Mouse (Mus musculus) neural tube, embryonic 11.5 days (tissue): Measurements from ENCODE around the gene Noc2l. TPM values are rescaled to one million over a fixed set of nuclear protein-coding genes. Genes with fewer than 3 reads are reported as not detected.

Source experiments
- ATAC-seq: fragments of 200-750 bp; cut with Nextera tagmentation; 2 replicates; pipeline ENCODE4 v1.8.0; 2017; ENCODE audit warnings: moderate number of reproducible peaks, mild to moderate bottlenecking, moderate TSS enrichment, moderate library complexity; ENCODE audit not compliant: insufficient read depth, low FRiP score, low TSS enrichment
- DNase-seq: peaks from one replicate; pipeline ENCODE4 v3.0.0-alpha.2; 2015; ENCODE audit warnings: low spot score
- H3K27ac ChIP-seq: fragments of 300-500 bp; sonication (generic); 2 replicates; pipeline ENCODE4 v1.5.1; 2014; ENCODE audit warnings: low read depth, mild to moderate bottlenecking, low read length
- H3K27me3 ChIP-seq: fragments of 300-500 bp; sonication (generic); 2 replicates; pipeline ENCODE4 v1.6.1; 2014; ENCODE audit warnings: mild to moderate bottlenecking, low read length, mixed read lengths; ENCODE audit not compliant: control insufficient read depth, insufficient read depth
- H3K36me3 ChIP-seq: fragments of 300-500 bp; sonication (generic); 2 replicates; pipeline ENCODE4 v1.6.1; 2014; ENCODE audit warnings: mild to moderate bottlenecking, low read length, moderate library complexity, mixed read lengths; ENCODE audit not compliant: control insufficient read depth, insufficient read depth
- H3K4me1 ChIP-seq: fragments of 300-500 bp; sonication (generic); 2 replicates; pipeline ENCODE4 v1.6.1; 2014; ENCODE audit warnings: low read length, mixed read lengths; ENCODE audit not compliant: control insufficient read depth, insufficient read depth
- H3K4me2 ChIP-seq: fragments of 300-500 bp; sonication (generic); 2 replicates; pipeline ENCODE4 v1.6.1; 2014; ENCODE audit warnings: low read depth, mild to moderate bottlenecking, moderate library complexity
- H3K4me3 ChIP-seq: fragments of 300-500 bp; sonication (generic); 2 replicates; pipeline ENCODE4 v1.5.1; 2014; ENCODE audit warnings: low read depth, low read length
- H3K9ac ChIP-seq: fragments of 300-500 bp; sonication (generic); 2 replicates; pipeline ENCODE4 v1.6.1; 2014; ENCODE audit warnings: mild to moderate bottlenecking, low read length
- H3K9me3 ChIP-seq: fragments of 300-500 bp; sonication (generic); 2 replicates; pipeline ENCODE4 v1.6.1; 2016; ENCODE audit warnings: low read length; ENCODE audit not compliant: control insufficient read depth
- WGBS: fragments of 180-500 bp; shearing (Covaris S2); extraction: QIAGEN DNeasy Blood & Tissue Kit; methylation state at CpG from one replicate; pipeline ENCODE4 v1.1.7; 2014; 5-methylcytosine and 5-hydroxymethylcytosine counted together
- polyA plus RNA-seq: library from polyadenylated mRNA; unstranded; fragments of >200 nt; fragmentation: Nextera tagmentation; extraction: Ambion mirVana; gene quantifications from 2 replicates; pipeline ENCODE4 v1.2.1, GENCODE M21; 2014

Gene Noc2l
- polyA plus RNA-seq, 1 experiment from 2014 or later: 75.3 TPM

- ATAC-seq: no peak
- Histone ChIP-seq H3K4me3 (no peak overlapping the region), H3K9ac (no peak overlapping the region), H3K27me3 (no peaks in the 10 kb centered on the region), H3K4me1 (peaks cover 5% of the 10 kb centered on the region; the same call in 1 of the 2 replicates), H3K4me2 (no peak overlapping the region), H3K9me3 (no peaks in the 10 kb centered on the region), H3K27ac (no peak overlapping the region), H3K36me3 (no peaks in the 10 kb centered on the region)
- 92% methylated on average over 4 of the region's 4 CpGs for WGBS
- DNase-seq: no peak
Measured at GRCm38 (mm10) chr4:156208872-156209271, 26.9 kb upstream of the Noc2l start.

- ATAC-seq (no peak), DNase-seq (no peak)
Measured at GRCm38 (mm10) chr4:156209963-156210635, 25.7 kb upstream of the Noc2l start.

GRCm38 (mm10) chr4:156213134-156213533, 22.7 kb upstream of the Noc2l start:
- Histone ChIP-seq H3K27me3 (no peaks in the 10 kb centered on the region), H3K4me1 (no peaks in the 10 kb centered on the region), H3K9ac (no peak overlapping the region), H3K4me3 (no peak overlapping the region), H3K27ac (no peak overlapping the region), H3K4me2 (no peak overlapping the region), H3K9me3 (no peaks in the 10 kb centered on the region), H3K36me3 (no peaks in the 10 kb centered on the region)
- 96% methylated on average over 13 of the region's 13 CpGs for WGBS
- no peak for DNase-seq
- ATAC-seq: no peak

More at GRCm38 (mm10) chr4:156209963-156210635, 25.7 kb upstream of the Noc2l start:
- H3K27me3 ChIP-seq: no peaks in the 10 kb centered on the region
- no peaks in the 10 kb centered on the region for H3K36me3 ChIP-seq
- H3K27ac ChIP-seq: no peak overlapping the region
- H3K4me2 ChIP-seq: no peak overlapping the region
- H3K9me3 ChIP-seq: no peaks in the 10 kb centered on the region
- no peak overlapping the region for H3K9ac ChIP-seq
- 79% methylated on average over 13 of the region's 13 CpGs for WGBS
- H3K4me1 ChIP-seq: no peaks in the 10 kb centered on the region; the same call in 1 of the 2 replicates
- no peak overlapping the region for H3K4me3 ChIP-seq

GRCm38 (mm10) chr4:156215649-156216048, 20.2 kb upstream of the Noc2l start, which contains the start of gene Perm1:
Gene Perm1 (plus strand): TSS chr4:156215868.
- WGBS: 81% methylated on average over 4 of the region's 4 CpGs
- Histone ChIP-seq H3K4me3 (no peak within 1 kb of the TSS), H3K9me3 (no peaks in the 10 kb centered on the region), H3K4me2 (no peak within 1 kb of the TSS), H3K27me3 (no peaks in the 10 kb centered on the region), H3K4me1 (no peaks in the 10 kb centered on the region), H3K27ac (no peak within 1 kb of the TSS), H3K36me3 (no peaks in the 10 kb centered on the region), H3K9ac (no peak within 1 kb of the TSS)
- DNase-seq (no peak), ATAC-seq (no peak)

- WGBS: 88% methylated on average over 2 of the region's 2 CpGs
- no peaks in the 10 kb centered on the region for H3K36me3 ChIP-seq
- H3K9me3 ChIP-seq: no peaks in the 10 kb centered on the region
- no peak overlapping the region for H3K9ac ChIP-seq
- no peak for ATAC-seq
- H3K4me2 ChIP-seq: no peak overlapping the region
- H3K4me1 ChIP-seq: no peaks in the 10 kb centered on the region
- no peak overlapping the region for H3K4me3 ChIP-seq
- H3K27ac ChIP-seq: no peak overlapping the region
- no peak for DNase-seq
- H3K27me3 ChIP-seq: no peaks in the 10 kb centered on the region
Measured at GRCm38 (mm10) chr4:156216196-156216595, 19.6 kb upstream of the Noc2l start.

- DNase-seq: no peak
- no peaks in the 10 kb centered on the region for H3K27me3 ChIP-seq
- H3K4me1 ChIP-seq: no peaks in the 10 kb centered on the region
- H3K27ac ChIP-seq: no peak overlapping the region
- ATAC-seq: no peak
- H3K4me3 ChIP-seq: no peak overlapping the region
- H3K4me2 ChIP-seq: no peak overlapping the region
- no peak overlapping the region for H3K9ac ChIP-seq
- 83% methylated on average over 16 of the region's 16 CpGs for WGBS
- H3K36me3 ChIP-seq: no peaks in the 10 kb centered on the region
- no peaks in the 10 kb centered on the region for H3K9me3 ChIP-seq
Measured at GRCm38 (mm10) chr4:156217022-156217669, 18.7 kb upstream of the Noc2l start.

- no peak overlapping the region for H3K27ac ChIP-seq
- no peak overlapping the region for H3K4me3 ChIP-seq
- no peaks in the 10 kb centered on the region for H3K27me3 ChIP-seq
- 74% methylated on average over 16 of the region's 16 CpGs for WGBS
- no peak for ATAC-seq
- no peak overlapping the region for H3K4me2 ChIP-seq
- DNase-seq: no peak
- no peaks in the 10 kb centered on the region for H3K9me3 ChIP-seq
- H3K4me1 ChIP-seq: no peaks in the 10 kb centered on the region
- no peaks in the 10 kb centered on the region for H3K36me3 ChIP-seq
- H3K9ac ChIP-seq: no peak overlapping the region
Measured at GRCm38 (mm10) chr4:156217838-156218237, 18.0 kb upstream of the Noc2l start.

GRCm38 (mm10) chr4:156219936-156220335, 15.9 kb upstream of the Noc2l start:
- WGBS: 91% methylated on average over 11 of the region's 11 CpGs
- ATAC-seq (no peak), DNase-seq (no peak)

GRCm38 (mm10) chr4:156224276-156224675, 11.5 kb upstream of the Noc2l start:
- Histone ChIP-seq H3K4me2 (no peak overlapping the region), H3K9ac (no peak overlapping the region), H3K27me3 (no peaks in the 10 kb centered on the region), H3K4me3 (no peak overlapping the region), H3K4me1 (no peaks in the 10 kb centered on the region), H3K36me3 (no peaks in the 10 kb centered on the region), H3K9me3 (no peaks in the 10 kb centered on the region), H3K27ac (no peak overlapping the region)
- 73% methylated on average over 2 of the region's 2 CpGs for WGBS
- ATAC-seq (no peak), DNase-seq (no peak)

More at GRCm38 (mm10) chr4:156219936-156220335, 15.9 kb upstream of the Noc2l start:
- Histone ChIP-seq H3K9me3 (no peaks in the 10 kb centered on the region), H3K27ac (no peak overlapping the region), H3K9ac (no peak overlapping the region), H3K4me3 (no peak overlapping the region), H3K36me3 (no peaks in the 10 kb centered on the region), H3K27me3 (no peaks in the 10 kb centered on the region), H3K4me2 (no peak overlapping the region), H3K4me1 (no peaks in the 10 kb centered on the region)
